In the genomic region with DNA sequence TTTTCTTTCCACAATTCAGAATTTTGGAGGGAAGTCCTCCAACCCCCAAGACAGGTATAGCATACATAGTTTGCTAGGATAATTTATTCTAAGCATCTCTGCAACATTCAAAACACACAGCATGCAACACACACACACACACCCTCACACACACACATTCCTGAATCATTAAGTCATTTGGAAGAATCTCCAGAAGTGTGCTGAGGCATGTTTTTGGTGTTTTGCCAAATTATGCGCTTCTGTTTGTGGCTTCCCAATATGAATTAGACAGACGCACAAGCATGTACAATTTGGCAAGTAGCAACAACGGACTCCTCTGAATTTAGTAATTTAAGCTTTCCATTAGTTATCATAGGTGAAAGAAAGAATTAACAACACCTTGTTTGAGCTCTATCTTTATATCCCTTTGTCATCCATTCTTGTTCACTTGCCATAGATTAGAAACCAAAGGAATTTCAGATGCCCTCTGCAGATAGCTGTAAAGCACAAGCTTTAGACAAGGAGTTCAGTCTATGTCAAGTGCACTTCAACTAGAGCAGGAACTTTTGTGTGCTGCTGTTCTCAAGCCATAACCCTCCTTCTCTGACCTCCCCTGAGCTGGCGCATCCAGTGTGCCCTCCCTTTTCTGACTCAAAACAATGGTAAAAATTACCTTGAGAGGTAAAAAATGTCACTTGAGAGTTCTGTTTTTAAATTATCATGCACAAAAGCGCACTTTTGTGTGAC, we compare ENCODE assay signal across 15 mouse cellular contexts.
DNase-seq lines count a peak whose midpoint lies in the region; ATAC-seq lines count a peak whose summit lies in the region.
"Had no signal": no experiment of that assay in that cellular context is flagged by ENCODE, and none has a peak within 500 bp of the region (broad histone marks: within the 10 kb centered on the region; RNA-seq: fewer than 3 reads in every experiment).

No protein-coding gene starts in this region.

- ATAC-seq in lung, embryonic 15.5 days (ENCODE audit: borderline replicate concordance, extremely low read depth, low FRiP score, low TSS enrichment) = 0 out of 2 replicates have a peak, but pooled peaks have one; percentile 39
- no peak for ATAC-seq in embryonic facial prominence, embryonic 14.5 days (ENCODE audit: low read depth)
- ATAC-seq: forebrain, postnatal 0 days; midbrain, embryonic 15.5 days had no signal

- DNase-seq in heart, adult 18-20 months = peak; percentile 49 to 53
- no peak for DNase-seq in heart, postnatal 36 days
- DNase-seq in lung, postnatal 14 days = no peak
- peak; percentile 88 for DNase-seq in embryonic facial prominence, embryonic 14.5 days (ENCODE audit: low spot score)
- peak; percentile 38 for DNase-seq in lung, postnatal 25 days (ENCODE audit: low spot score)
- DNase-seq in embryo, embryonic 10 days (ENCODE audit: low spot score) = no peak
- no peak for DNase-seq in gastrocnemius, postnatal 4 days (ENCODE audit: low spot score in 2 of 2)
- DNase-seq: cerebellum, adult 18-20 months; forebrain, postnatal 0 days; liver, embryonic 13.5 days; spleen, adult 18-20 months; thymus, adult 18-20 months had no signal

- no peak overlapping the region for H3K4me3 ChIP-seq in lung, embryonic 15.5 days
- H3K4me3 ChIP-seq in embryonic facial prominence, embryonic 14.5 days (ENCODE audit: low read depth, low read length) = no peak overlapping the region
- H3K4me3 ChIP-seq: kidney, embryonic 15.5 days; liver, embryonic 13.5 days; midbrain, embryonic 15.5 days had no signal

- intact Hi-C loops in heart, postnatal 36 days (cut with DNase I) = no loop called here

- H3K27ac ChIP-seq in lung, embryonic 15.5 days = peak overlapping the region; percentile 60
- H3K27ac ChIP-seq in embryonic facial prominence, embryonic 14.5 days (replicated peaks; ENCODE audit: low read depth, low read length) = peak overlapping the region; percentile 50; the same call in 1 of the 2 replicates
- H3K27ac ChIP-seq: kidney, embryonic 15.5 days; liver, embryonic 13.5 days; midbrain, embryonic 15.5 days had no signal

- peaks cover 87% of the 10 kb centered on the region for H3K4me1 ChIP-seq in lung, embryonic 15.5 days
- H3K4me1 ChIP-seq in embryonic facial prominence, embryonic 14.5 days (ENCODE audit: control insufficient read depth, insufficient read depth, low read length) = peaks cover 52% of the 10 kb centered on the region

- no peaks in the 10 kb centered on the region for H3K9me3 ChIP-seq in lung, embryonic 15.5 days
- H3K9me3 ChIP-seq in embryonic facial prominence, embryonic 14.5 days (ENCODE audit: control insufficient read depth, low read length) = no peaks in the 10 kb centered on the region
- H3K9me3 ChIP-seq: kidney, embryonic 15.5 days; liver, embryonic 13.5 days; midbrain, embryonic 15.5 days had no signal

- no peak overlapping the region for H3K9ac ChIP-seq in lung, embryonic 15.5 days
- H3K9ac ChIP-seq in embryonic facial prominence, embryonic 14.5 days (ENCODE audit: low read depth, low read length) = no peak overlapping the region
- H3K9ac ChIP-seq: forebrain, postnatal 0 days; kidney, embryonic 15.5 days; liver, embryonic 13.5 days; midbrain, embryonic 15.5 days had no signal

- WGBS in lung, embryonic 15.5 days = 26% methylated on average over 5 of the region's 5 CpGs
- WGBS in embryonic facial prominence, embryonic 14.5 days = 65% methylated on average over 5 of the region's 5 CpGs

- no peak overlapping the region for H3K4me2 ChIP-seq in lung, embryonic 15.5 days
- no peak overlapping the region for H3K4me2 ChIP-seq in embryonic facial prominence, embryonic 14.5 days (ENCODE audit: low read depth, low read length)
- H3K4me2 ChIP-seq: kidney, embryonic 15.5 days; liver, embryonic 13.5 days; midbrain, embryonic 15.5 days had no signal

- H3K36me3 ChIP-seq in lung, embryonic 15.5 days = no peaks in the 10 kb centered on the region
- H3K36me3 ChIP-seq in embryonic facial prominence, embryonic 14.5 days (ENCODE audit: control insufficient read depth, insufficient read depth, low read length) = 0 out of 2 replicates have a peak, but pooled peaks cover 4% of the 10 kb centered on the region
- H3K36me3 ChIP-seq: kidney, embryonic 15.5 days; liver, embryonic 13.5 days; midbrain, embryonic 15.5 days had no signal

- H3K27me3 ChIP-seq in lung, embryonic 15.5 days = no peaks in the 10 kb centered on the region
- H3K27me3 ChIP-seq in embryonic facial prominence, embryonic 14.5 days (replicated peaks; ENCODE audit: control insufficient read depth, insufficient read depth, low read length) = no peaks in the 10 kb centered on the region
- H3K27me3 ChIP-seq: kidney, embryonic 15.5 days; liver, embryonic 13.5 days; midbrain, embryonic 15.5 days had no signal

Comparison
In these comparisons a context has a peak if more than half of its experiments do, and no peak if none do; other contexts are left out.
1. DNase-seq: peak in heart, adult 18-20 months (2 of 2), embryonic facial prominence, embryonic 14.5 days (single experiment) and lung, postnatal 25 days (single experiment); none in heart, postnatal 36 days (0 of 2), lung, postnatal 14 days (single experiment), embryo, embryonic 10 days (single experiment) and gastrocnemius, postnatal 4 days (0 of 2).